Mouse (Mus musculus): Measurements from ENCODE around the gene Gm11541. TPM values are rescaled to one million over a fixed set of nuclear protein-coding genes. Genes with fewer than 3 reads are reported as not detected.

Gm11541 gene
- polyA plus RNA-seq (2012; ENCODE audit: low replicate concordance): not detected in 2 replicates

GRCm38 (mm10) chr11:94704472-94704871, at the start of gene Gm11541:
Gm11541 (minus strand) TSS chr11:94704499.

GRCm38 (mm10) chr11:94741732-94742272, 37.5 kb upstream of the Gm11541 start, which contains the start of gene Cdc34b:
Cdc34b (plus strand) TSS chr11:94741782.

GRCm38 (mm10) chr11:94676754-94677606, 27.3 kb downstream of the Gm11541 start, which contains the start of gene Xylt2:
Xylt2 (minus strand) TSS chr11:94677515.

GRCm38 (mm10) chr11:94653663-94654436, 50.4 kb downstream of the Gm11541 start, which contains the start of the genes Mrpl27 and Eme1:
Mrpl27 (plus strand) TSS chr11:94653767.
Eme1 (minus strand) TSS chr11:94653964.

Other genes starting within 250 kb of the Gm11541 start
- gene Cacna1g, start 230.3 kb downstream of the Gm11541 start, polyA plus RNA-seq (2012; ENCODE audit: low replicate concordance): 1.0 and 26.3 TPM in 2 replicates
- not detected in 2 replicates for gene Spata20, start 218.3 kb downstream of the Gm11541 start, polyA plus RNA-seq (2012; ENCODE audit: low replicate concordance)
- gene Epn3, start 204.5 kb downstream of the Gm11541 start, polyA plus RNA-seq (2012; ENCODE audit: low replicate concordance): not detected in 2 replicates
- 0.10 and 0.17 TPM in 2 replicates for gene Mycbpap, start 182.8 kb downstream of the Gm11541 start, polyA plus RNA-seq (2012; ENCODE audit: low replicate concordance)
- 1.5 and 1.6 TPM in 2 replicates for gene Rsad1, start 155.2 kb downstream of the Gm11541 start, polyA plus RNA-seq (2012; ENCODE audit: low replicate concordance)
- 0.31 and 0.75 TPM in 2 replicates for gene Chad, start 139.5 kb downstream of the Gm11541 start, polyA plus RNA-seq (2012; ENCODE audit: low replicate concordance)
- gene Acsf2, start 102.6 kb downstream of the Gm11541 start, polyA plus RNA-seq (2012; ENCODE audit: low replicate concordance): 137 and 196 TPM in 2 replicates
- 38.7 and 80.5 TPM in 2 replicates for gene Lrrc59, start 74.7 kb downstream of the Gm11541 start, polyA plus RNA-seq (2012; ENCODE audit: low replicate concordance)
- gene Mrpl27, start 50.7 kb downstream of the Gm11541 start, polyA plus RNA-seq (2012; ENCODE audit: low replicate concordance): 11.0 and 35.8 TPM in 2 replicates
- gene Eme1, start 50.5 kb downstream of the Gm11541 start, polyA plus RNA-seq (2012; ENCODE audit: low replicate concordance): 1.1 and 4.2 TPM in 2 replicates
- gene Xylt2, start 27.0 kb downstream of the Gm11541 start, polyA plus RNA-seq (2012; ENCODE audit: low replicate concordance): 27.7 and 40.0 TPM in 2 replicates
- gene Cdc34b, start 37.3 kb upstream of the Gm11541 start, polyA plus RNA-seq (2012; ENCODE audit: low replicate concordance): not detected in 2 replicates
- not detected in 2 replicates for gene Tmem92, start 78.2 kb upstream of the Gm11541 start, polyA plus RNA-seq (2012; ENCODE audit: low replicate concordance)
- gene Col1a1, start 231.7 kb upstream of the Gm11541 start, polyA plus RNA-seq (2012; ENCODE audit: low replicate concordance): 0.81 and 0.82 TPM in 2 replicates

All from hematopoietic multipotent progenitor cell, adult 10-12 weeks (in vitro differentiated cells).